In genomic region chr10:98958752-98959151, GRCm38 (mm10) we compare ENCODE assay signal across 30 mouse cellular contexts. TPM values are rescaled to one million over a fixed set of nuclear protein-coding genes. Genes with fewer than 3 reads are reported as not detected.
DNase-seq lines count a peak whose midpoint lies in the region; ATAC-seq and TF ChIP-seq lines count a peak whose summit lies in the region.
"Had no signal": no experiment of that assay in that cellular context is flagged by ENCODE, and none has a peak within 500 bp of the region (broad histone marks: within the 10 kb centered on the region; RNA-seq: fewer than 3 reads in every experiment).

No protein-coding gene starts in this region.

- H3K36me3 ChIP-seq in heart, embryonic 11.5 days (ENCODE audit: control insufficient read depth, insufficient read depth, low read length), result no peaks in the 10 kb centered on the region
- no peaks in the 10 kb centered on the region for H3K36me3 ChIP-seq in embryonic facial prominence, embryonic 10.5 days (replicated peaks)
- H3K36me3 ChIP-seq: embryonic facial prominence, embryonic 13.5 days; forebrain, embryonic 10.5 days; forebrain, embryonic 15.5 days; hindbrain, embryonic 10.5 days; hindbrain, embryonic 15.5 days; limb, embryonic 10.5 days; limb, embryonic 15.5 days; liver, embryonic 15.5 days; midbrain, embryonic 13.5 days; neural tube, embryonic 15.5 days had no signal

- H3K27me3 ChIP-seq in heart, embryonic 11.5 days (ENCODE audit: control insufficient read depth, insufficient read depth, low read length), result no peaks in the 10 kb centered on the region
- no peaks in the 10 kb centered on the region for H3K27me3 ChIP-seq in embryonic facial prominence, embryonic 10.5 days (replicated peaks; ENCODE audit: low read depth, poor library complexity, severe bottlenecking)
- H3K27me3 ChIP-seq: embryonic facial prominence, embryonic 13.5 days; forebrain, embryonic 15.5 days; hindbrain, embryonic 15.5 days; limb, embryonic 15.5 days; liver, embryonic 15.5 days; megakaryocyte, embryonic 14.5 days; midbrain, embryonic 13.5 days; neural tube, embryonic 15.5 days; Patski had no signal

- 0 out of 2 replicates have a peak, but pooled peaks cover 13% of the 10 kb centered on the region for H3K4me1 ChIP-seq in heart, embryonic 11.5 days (ENCODE audit: control insufficient read depth, insufficient read depth, low read length)
- H3K4me1 ChIP-seq in bone marrow macrophage, adult 2 months (ENCODE audit: control insufficient read depth, insufficient read depth, low read length), result peaks cover 49% of the 10 kb centered on the region
- peaks cover 37% of the 10 kb centered on the region for H3K4me1 ChIP-seq in embryonic facial prominence, embryonic 10.5 days

- peak; percentile 19 to 52 for DNase-seq in heart, adult 9 months (ENCODE audit: low spot score in 2 of 2)
- DNase-seq in embryonic facial prominence, embryonic 10.5 days (ENCODE audit: low spot score), result peak; percentile 26
- no peak for DNase-seq in thymus, postnatal 0 days (ENCODE audit: low spot score)
- DNase-seq in embryo, embryonic 10.5 days (ENCODE audit: low spot score), result no peak
- DNase-seq: adrenal gland, postnatal 10 days; cerebellum, adult 11 months; cerebellum, adult 9-11 months; gastrocnemius, postnatal 14 days; heart, postnatal 14 days; kidney, adult 11 months; kidney, postnatal 25 days; lung, embryonic 14.5 days; lung, postnatal 14 days; spleen, adult 18-20 months; thymus, postnatal 25 days had no signal

- no peak for TF ChIP-seq CTCF in bone marrow macrophage, adult 2 months (IDR thresholded peaks at IDR 0.05; ENCODE audit: low read depth, low read length)

- no peak overlapping the region for H3K4me2 ChIP-seq in heart, embryonic 11.5 days
- H3K4me2 ChIP-seq: embryonic facial prominence, embryonic 13.5 days; forebrain, embryonic 15.5 days; hindbrain, embryonic 15.5 days; limb, embryonic 15.5 days; liver, embryonic 15.5 days; lung, embryonic 14.5 days; midbrain, embryonic 13.5 days; neural tube, embryonic 15.5 days had no signal

- ATAC-seq in heart, embryonic 11.5 days (replicated peaks; ENCODE audit: insufficient number of reproducible peaks, low FRiP score, low TSS enrichment), result no peak
- peak; percentile 38; the same call in 1 of the 2 replicates for ATAC-seq in monocyte, adult 5-6 weeks (replicated peaks; ENCODE audit: insufficient number of reproducible peaks, low FRiP score, low TSS enrichment, poor library complexity, severe bottlenecking)
- ATAC-seq: Patski had no signal

- TF ChIP-seq POLR2A in bone marrow macrophage, adult 2 months (IDR thresholded peaks at IDR 0.05; ENCODE audit: borderline replicate concordance, low read depth, low read length), result no peak

- no peak overlapping the region for H3K27ac ChIP-seq in heart, embryonic 11.5 days (ENCODE audit: low read depth, low read length)
- H3K27ac ChIP-seq in bone marrow macrophage, adult 2 months (ENCODE audit: insufficient read depth, low read depth, low read length), result 0 out of 2 replicates have a peak overlapping the region, but pooled peaks have one; percentile 26
- no peak overlapping the region for H3K27ac ChIP-seq in embryonic facial prominence, embryonic 10.5 days (replicated peaks)
- H3K27ac ChIP-seq: embryonic facial prominence, embryonic 13.5 days; forebrain, embryonic 10.5 days; hindbrain, embryonic 10.5 days; hindbrain, embryonic 15.5 days; limb, embryonic 10.5 days; limb, embryonic 15.5 days; liver, embryonic 15.5 days; midbrain, embryonic 13.5 days; neural tube, embryonic 15.5 days had no signal

- no peak overlapping the region for H3K9ac ChIP-seq in heart, embryonic 11.5 days (ENCODE audit: low read depth, low read length)
- H3K9ac ChIP-seq: embryonic facial prominence, embryonic 13.5 days; forebrain, embryonic 15.5 days; hindbrain, embryonic 15.5 days; limb, embryonic 15.5 days; liver, embryonic 15.5 days; lung, embryonic 14.5 days; midbrain, embryonic 13.5 days; neural tube, embryonic 15.5 days had no signal

- no peaks in the 10 kb centered on the region for H3K9me3 ChIP-seq in heart, embryonic 11.5 days (replicated peaks; ENCODE audit: control insufficient read depth, low read length)
- H3K9me3 ChIP-seq in embryonic facial prominence, embryonic 10.5 days, result no peaks in the 10 kb centered on the region
- H3K9me3 ChIP-seq: embryonic facial prominence, embryonic 13.5 days; forebrain, embryonic 10.5 days; forebrain, embryonic 15.5 days; hindbrain, embryonic 10.5 days; hindbrain, embryonic 15.5 days; limb, embryonic 10.5 days; limb, embryonic 15.5 days; liver, embryonic 15.5 days; midbrain, embryonic 13.5 days; neural tube, embryonic 15.5 days had no signal

- H3K4me3 ChIP-seq in heart, embryonic 11.5 days (ENCODE audit: low read depth, low read length), result no peak overlapping the region
- no peak overlapping the region for H3K4me3 ChIP-seq in bone marrow macrophage, adult 2 months (ENCODE audit: insufficient read depth, low read length)
- H3K4me3 ChIP-seq in embryonic facial prominence, embryonic 10.5 days, result no peak overlapping the region
- H3K4me3 ChIP-seq: embryonic facial prominence, embryonic 13.5 days; forebrain, embryonic 10.5 days; forebrain, embryonic 15.5 days; hindbrain, embryonic 10.5 days; hindbrain, embryonic 15.5 days; limb, embryonic 10.5 days; limb, embryonic 15.5 days; liver, embryonic 15.5 days; megakaryocyte, embryonic 14.5 days; midbrain, embryonic 13.5 days; neural tube, embryonic 15.5 days had no signal

- WGBS in heart, embryonic 11.5 days (ENCODE audit: insufficient replicate concordance), result 68% methylated on average over 4 of the region's 4 CpGs
- 39% methylated on average over 4 of the region's 4 CpGs for WGBS in embryonic facial prominence, embryonic 10.5 days

RNA-seq across cellular contexts. Expression of gene Atp2b1, which starts 44.5 kb away (rescaled TPM):
- 94.3 and 104 TPM in 2 replicates for polyA plus RNA-seq in heart, embryonic 11.5 days (2014; fragmentation: Nextera tagmentation; extraction: Ambion mirVana)
- 252 and 272 TPM in 2 replicates for polyA plus RNA-seq in bone marrow macrophage, adult 2 months (2012; ENCODE audit: insufficient read depth, insufficient read length, missing spikeins)
- 92.3 and 101 TPM in 2 replicates for polyA plus RNA-seq in embryonic facial prominence, embryonic 10.5 days (2016; fragmentation: Nextera tagmentation; extraction: Ambion mirVana)
- total RNA-seq in monocyte, adult 5-6 weeks (2017), result 167 to 305 TPM (median 212 TPM) in 3 replicates
- polyA plus RNA-seq in thymus, postnatal 0 days (2015; fragmentation: Nextera tagmentation; extraction: Ambion mirVana), result 65.8 and 79.8 TPM in 2 replicates

Comparison
In these comparisons a context has a peak if more than half of its experiments do, and no peak if none do; other contexts are left out.
1. DNase-seq: peak in heart, adult 9 months (2 of 2) and embryonic facial prominence, embryonic 10.5 days (single experiment); none in thymus, postnatal 0 days (single experiment) and embryo, embryonic 10.5 days (single experiment).